Mouse (Mus musculus) urinary bladder, adult 2 months (tissue): ENCODE results near the gene Spink4. TPM values are rescaled to one million over a fixed set of nuclear protein-coding genes. Genes with fewer than 3 reads are reported as not detected.
"Not testable (repeated sequence)": the region's sequence is repeated elsewhere in the genome, so short reads cannot be mapped to it uniquely, and the experiment has no call there.

Experiments
- DNase-seq: peaks from one replicate; pipeline ENCODE4 v3.0.0; 2022; ENCODE audit warnings: low spot score
- polyA plus RNA-seq: library from polyadenylated mRNA; depleted of rRNA; stranded (reverse); fragments of >200 nt; gene quantifications from 2 replicates; pipeline ENCODE4 v1.2.3, GENCODE M21; 2012

The Spink4 gene
- polyA plus RNA-seq, 1 experiment, result not detected

GRCm38 (mm10) chr4:40906298-40906697 lies 13.6 kb upstream of the Spink4 start:
- no peak for DNase-seq

DNA sequence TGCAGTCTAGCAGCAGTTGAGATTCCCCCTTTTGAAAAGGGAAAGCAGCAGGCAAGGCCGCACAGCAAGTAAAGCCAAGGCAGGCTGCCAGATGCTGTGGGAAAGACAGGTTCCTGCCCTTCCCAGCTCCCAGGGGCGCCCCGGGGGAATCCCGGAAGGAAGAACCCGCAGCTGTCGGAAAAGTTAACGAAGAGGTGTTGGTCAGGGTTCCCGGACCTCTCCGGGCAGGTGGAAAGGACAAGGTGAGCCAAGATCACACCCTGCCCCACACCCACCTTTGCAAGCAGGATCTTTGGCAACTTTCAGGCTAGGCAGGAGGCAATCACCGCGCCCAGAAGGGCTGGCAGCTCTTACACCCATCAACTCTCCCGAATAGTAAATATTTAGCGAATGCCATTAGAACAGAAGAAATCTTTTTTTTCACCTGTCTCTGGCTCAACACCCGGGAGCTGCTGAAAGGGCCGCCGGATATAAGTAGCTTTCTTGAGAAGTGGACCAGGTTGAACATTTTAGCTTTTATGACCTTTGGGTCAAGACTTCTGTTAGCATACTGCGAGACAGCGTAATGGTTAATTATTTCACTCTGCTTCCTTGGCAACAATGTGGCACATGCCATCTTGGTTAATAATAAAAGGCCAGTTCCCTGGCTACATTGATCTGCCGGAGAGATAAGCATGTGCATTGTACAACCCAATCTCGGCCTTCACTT lies 11.4 kb upstream of the Spink4 start:
- DNase-seq, result peak; percentile 40

GRCm38 (mm10) chr4:40914287-40914867 lies 5.5 kb upstream of the Spink4 start:
- no peak for DNase-seq

DNA sequence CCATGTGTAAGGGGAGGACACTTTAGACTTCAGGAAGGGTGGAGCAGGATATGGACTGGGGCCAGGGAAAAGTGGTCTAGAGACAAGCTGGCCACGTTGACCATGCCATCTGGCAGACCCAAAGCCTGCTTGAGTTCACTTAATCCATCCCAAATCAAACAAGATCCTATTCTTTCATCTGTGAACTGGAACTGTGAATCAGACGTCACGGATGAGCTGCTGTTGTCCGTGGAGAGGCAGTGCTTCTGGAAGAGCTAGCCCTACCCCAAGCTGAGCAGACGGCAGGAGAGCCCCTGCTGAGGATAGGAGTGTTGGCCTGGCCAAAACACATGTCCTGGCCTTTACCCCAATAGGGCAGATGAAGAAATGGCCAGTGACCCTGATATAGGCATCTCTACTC lies 3.9 kb upstream of the Spink4 start:
- no peak for DNase-seq

DNA sequence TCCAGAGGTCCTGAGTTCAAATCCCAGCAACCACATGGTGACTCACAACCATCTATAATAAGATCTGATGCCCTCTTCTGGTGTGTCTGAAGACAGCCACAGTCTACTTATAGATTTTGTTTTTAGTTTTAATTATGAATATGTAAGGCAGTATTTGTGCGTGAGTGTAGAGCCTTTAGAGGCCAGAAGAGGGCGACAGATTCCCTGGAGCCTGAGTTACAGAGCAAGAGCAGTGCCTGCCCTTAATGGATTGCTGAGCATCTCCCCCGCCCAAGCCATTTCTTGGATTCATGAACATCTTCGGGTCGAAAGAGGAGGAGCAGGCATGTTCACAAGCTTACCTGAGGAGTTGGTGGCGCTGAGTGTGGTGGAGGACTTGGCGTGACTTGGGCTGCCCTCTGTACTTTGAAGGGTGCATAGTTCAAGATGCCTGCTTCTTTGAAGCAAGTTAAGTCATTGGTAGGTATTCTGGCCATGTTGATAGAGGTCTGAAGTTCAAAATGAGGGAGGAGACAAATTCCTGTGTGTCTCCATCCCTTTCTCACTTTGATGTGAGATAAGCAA lies 3.2 kb upstream of the Spink4 start:
- no peak for DNase-seq

DNA sequence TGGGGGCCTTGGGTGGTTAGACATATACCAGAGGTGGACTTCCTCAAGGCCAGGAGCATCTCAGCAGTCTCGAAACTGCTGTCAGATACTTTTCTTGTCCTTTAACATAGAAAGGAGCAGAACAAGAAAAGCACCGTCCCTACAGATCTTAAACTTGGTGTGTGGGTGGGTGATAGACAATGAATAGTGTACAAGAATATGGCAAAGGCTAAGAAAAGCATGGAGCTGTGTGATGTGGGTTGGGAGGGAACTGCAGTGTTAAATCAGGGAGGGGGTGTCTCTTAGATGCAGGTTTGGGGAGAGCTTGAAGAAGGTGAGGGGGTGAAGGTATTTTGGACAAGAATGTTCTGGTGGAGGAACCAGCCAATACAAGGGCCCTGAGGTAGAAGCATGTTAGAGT lies 724 bp downstream of the Spink4 start:
- no peak for DNase-seq

DNA sequence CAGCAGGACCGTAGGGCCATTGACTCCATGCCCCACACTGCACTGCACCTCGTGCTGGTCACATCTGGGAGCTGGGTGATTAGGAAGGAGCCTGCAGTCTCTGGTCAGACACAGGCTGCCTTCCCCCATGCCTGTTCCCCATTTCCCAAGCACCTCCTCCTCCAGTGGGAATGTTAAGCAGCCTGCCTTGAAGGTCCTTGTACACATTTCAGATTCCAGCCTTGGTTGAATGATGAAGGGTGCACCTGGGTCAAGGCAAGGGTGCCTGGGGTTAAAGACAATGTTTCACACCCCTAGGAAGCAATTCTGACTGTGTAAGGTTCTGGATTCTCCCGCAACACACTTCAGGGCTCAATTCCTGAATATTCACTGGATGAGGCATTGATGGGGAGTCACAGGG lies 1.4 kb downstream of the Spink4 start:
- no peak for DNase-seq

GRCm38 (mm10) chr4:40923087-40923651 lies 3.3 kb downstream of the Spink4 start:
- DNase-seq, result no peak

DNA sequence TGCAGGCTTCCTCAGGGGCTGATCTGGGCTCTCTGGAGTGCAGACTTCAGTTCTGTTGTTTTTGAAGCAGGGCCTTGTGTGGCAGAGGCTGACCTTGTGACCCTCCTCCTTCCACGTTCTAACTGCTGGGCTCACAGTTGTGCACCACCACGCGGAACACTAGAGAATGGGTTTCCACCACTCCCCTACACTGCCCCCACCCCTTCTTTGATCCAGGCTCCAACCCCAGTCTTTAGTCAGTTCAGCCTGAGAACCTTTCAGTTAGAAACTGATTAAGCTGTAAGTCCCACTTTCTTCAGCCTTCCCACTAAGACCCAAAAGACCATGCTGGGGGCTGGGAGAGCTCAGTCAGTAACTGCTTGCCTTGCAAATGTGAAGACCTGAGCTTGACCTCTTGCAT lies 5.7 kb downstream of the Spink4 start:
- DNase-seq, result no peak

- DNase-seq, result no peak
Measured at GRCm38 (mm10) chr4:40929046-40929445, 9.2 kb downstream of the Spink4 start.

- no peak for DNase-seq
Measured at GRCm38 (mm10) chr4:40933694-40934093, 13.8 kb downstream of the Spink4 start.

DNA sequence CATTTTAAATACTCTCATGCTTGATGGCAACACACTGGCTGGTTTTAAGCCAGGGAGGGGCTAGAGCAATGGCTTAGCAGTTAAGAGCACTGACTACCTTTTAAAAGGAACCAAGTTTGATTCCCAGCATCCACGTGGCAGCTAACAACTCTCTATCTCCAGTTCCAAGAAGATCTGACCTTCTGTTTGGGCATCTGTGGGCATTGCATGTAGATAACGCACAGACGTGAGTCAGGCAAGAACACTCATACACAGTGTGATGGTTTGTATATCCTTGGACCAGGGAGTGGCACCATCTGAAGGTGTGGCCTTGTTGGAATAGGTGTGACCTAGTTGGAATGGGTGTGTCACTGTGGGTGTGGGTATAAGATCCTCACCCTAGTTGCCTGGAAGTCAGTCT lies 14.5 kb downstream of the Spink4 start:
- not testable (repeated sequence) for DNase-seq

- no peak for DNase-seq
Measured at GRCm38 (mm10) chr4:40936175-40936839, 16.5 kb downstream of the Spink4 start.

DNA sequence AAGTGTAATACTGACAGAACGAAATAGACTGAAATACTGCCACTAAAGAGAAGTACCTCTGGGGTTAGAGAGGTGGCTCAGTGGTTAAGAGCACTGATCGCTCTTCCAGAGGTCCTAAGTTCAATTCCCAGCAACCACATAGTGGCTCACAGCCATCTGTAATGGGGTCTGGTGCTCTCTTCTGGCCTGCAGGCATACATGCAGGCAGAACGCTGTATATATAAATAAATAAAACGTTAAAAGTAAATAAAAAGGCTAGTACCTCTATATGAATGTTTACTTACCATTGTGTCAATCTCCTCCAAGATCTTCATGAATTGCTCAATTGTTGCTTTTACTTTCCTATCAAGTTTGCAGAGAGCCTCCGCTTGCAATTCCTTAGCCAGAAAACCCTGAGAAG lies 18.9 kb downstream of the Spink4 start:
- no peak for DNase-seq

GRCm38 (mm10) chr4:40943651-40944050 lies 23.8 kb downstream of the Spink4 start:
- DNase-seq, result no peak

- DNase-seq, result no peak
Measured at GRCm38 (mm10) chr4:40946516-40947121, 26.8 kb downstream of the Spink4 start.

GRCm38 (mm10) chr4:40947565-40948159 lies 27.8 kb downstream of the Spink4 start:
- DNase-seq, result no peak

GRCm38 (mm10) chr4:40948160-40948708 lies 28.4 kb downstream of the Spink4 start, which contains the start of the genes Bag1 and Chmp5:
Gene Bag1 (minus strand): TSS chr4:40948294.
Gene Chmp5 (plus strand): TSS chr4:40948407.
- peak; percentile 93 for DNase-seq

DNA sequence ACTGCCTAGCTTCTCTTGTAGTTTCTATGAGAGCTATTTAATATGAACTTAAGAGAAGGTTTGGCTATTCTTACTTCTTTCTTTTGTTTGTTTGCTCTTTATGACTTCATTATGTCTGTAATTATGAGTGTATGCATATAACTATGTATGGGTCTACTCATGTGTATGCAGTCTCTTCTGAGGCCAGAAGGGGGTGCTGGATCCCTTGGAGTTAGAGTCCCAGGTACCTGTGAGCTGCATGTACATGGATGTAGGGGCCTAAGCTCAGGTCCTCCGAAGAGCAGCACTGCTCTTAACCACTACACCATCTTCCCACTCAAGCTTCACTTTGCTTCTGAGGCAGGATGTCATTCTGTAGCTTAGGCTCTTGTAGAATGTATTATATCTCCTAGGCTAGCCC lies 33.7 kb downstream of the Spink4 start:
- no peak for DNase-seq

- no peak for DNase-seq
Measured at GRCm38 (mm10) chr4:40955942-40956341, 36.1 kb downstream of the Spink4 start.

GRCm38 (mm10) chr4:40963536-40963935 lies 43.7 kb downstream of the Spink4 start:
- no peak for DNase-seq
